Mouse (Mus musculus): ENCODE results near the gene Fbxw11.

DNA sequence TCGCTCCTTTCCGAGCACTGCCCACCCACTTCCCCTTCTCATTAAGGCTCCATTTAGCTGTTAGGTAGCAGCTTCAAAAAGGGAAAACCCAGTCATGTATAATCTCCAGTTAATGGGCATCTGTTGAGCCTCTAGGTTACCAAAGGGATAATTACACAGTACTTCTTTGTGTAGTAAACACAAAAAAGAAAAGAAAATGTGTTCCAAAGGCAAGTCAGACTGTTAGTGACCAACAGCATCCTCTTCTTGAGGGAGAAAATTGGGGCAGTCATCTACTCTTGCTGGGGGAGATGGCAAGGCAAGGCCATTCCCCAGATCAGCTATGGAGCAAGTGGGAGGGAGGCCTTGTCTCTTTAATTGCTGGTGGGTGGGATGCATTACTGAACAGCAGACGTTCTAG, 65.0 kb downstream of the Fbxw11 start:
- TF ChIP-seq POU5F1 (IDR thresholded peaks at IDR 0.05; ENCODE audit: borderline replicate concordance, low read length), result no peak
- TF ChIP-seq CTCF (conservative IDR thresholded peaks at IDR 0.05; ENCODE audit: low read length), result no peak
- no peak for TF ChIP-seq NANOG (IDR thresholded peaks at IDR 0.05; ENCODE audit: borderline replicate concordance, low read length)

Measured in E14TG2a.4 (cell line).